Mouse (Mus musculus): ENCODE measurements at regions not wholly inside any gene's neighbourhood (a gene's known extent, or its start where the extent isn't known, plus 50 kb on each side); places are given as distances from the start of the nearest gene placed in this dataset.

GRCm38 (mm10) chr6:143404521-143404920, 237.5 kb downstream of the Etnk1 start:
- Histone ChIP-seq H3K9ac (no peak overlapping the region), H3K27ac (no peak overlapping the region), H3K4me3 (no peak overlapping the region), H3K4me1 (replicated peaks) (no peaks in the 10 kb centered on the region), H3K27me3 (no peaks in the 10 kb centered on the region), H3K36me3 (no peaks in the 10 kb centered on the region), H3K4me2 (no peak overlapping the region), H3K9me3 (replicated peaks) (no peaks in the 10 kb centered on the region)
- 85% methylated on average over 4 of the region's 4 CpGs for WGBS
- ATAC-seq (replicated peaks; ENCODE audit: insufficient number of reproducible peaks, insufficient read depth, low FRiP score, low read depth), result no peak

- Histone ChIP-seq H3K27me3 (no peaks in the 10 kb centered on the region), H3K9ac (no peak overlapping the region), H3K4me1 (replicated peaks) (no peaks in the 10 kb centered on the region), H3K27ac (no peak overlapping the region), H3K9me3 (replicated peaks) (no peaks in the 10 kb centered on the region), H3K4me2 (no peak overlapping the region), H3K36me3 (no peaks in the 10 kb centered on the region), H3K4me3 (no peak overlapping the region)
- no peak for ATAC-seq (replicated peaks; ENCODE audit: insufficient number of reproducible peaks, insufficient read depth, low FRiP score, low read depth)
- 72% methylated on average over 5 of the region's 5 CpGs for WGBS
These were observed 245.0 kb downstream of the Etnk1 start for GRCm38 (mm10) chr6:143412056-143412455.

- 83% methylated on average over 6 of the region's 6 CpGs for WGBS
- H3K36me3 ChIP-seq, result no peaks in the 10 kb centered on the region
- no peaks in the 10 kb centered on the region for H3K9me3 ChIP-seq (replicated peaks)
- no peak overlapping the region for H3K4me2 ChIP-seq
- no peak overlapping the region for H3K4me3 ChIP-seq
- ATAC-seq (replicated peaks; ENCODE audit: insufficient number of reproducible peaks, insufficient read depth, low FRiP score, low read depth), result no peak
- H3K27me3 ChIP-seq, result no peaks in the 10 kb centered on the region
- H3K4me1 ChIP-seq (replicated peaks), result no peaks in the 10 kb centered on the region
- H3K27ac ChIP-seq, result no peak overlapping the region
- no peak overlapping the region for H3K9ac ChIP-seq
These were observed 245.7 kb downstream of the Etnk1 start for GRCm38 (mm10) chr6:143412721-143413120.

- no peaks in the 10 kb centered on the region for H3K27me3 ChIP-seq
- no peak for ATAC-seq (replicated peaks; ENCODE audit: insufficient number of reproducible peaks, insufficient read depth, low FRiP score, low read depth)
- H3K27ac ChIP-seq, result no peak overlapping the region
- no peaks in the 10 kb centered on the region for H3K9me3 ChIP-seq (replicated peaks)
- H3K9ac ChIP-seq, result no peak overlapping the region
- WGBS, result 78% methylated on average over 27 of the region's 27 CpGs
- H3K36me3 ChIP-seq, result no peaks in the 10 kb centered on the region
- H3K4me2 ChIP-seq, result no peak overlapping the region
- no peaks in the 10 kb centered on the region for H3K4me1 ChIP-seq (replicated peaks)
- H3K4me3 ChIP-seq, result no peak overlapping the region
These were observed 247.8 kb downstream of the Etnk1 start for GRCm38 (mm10) chr6:143414590-143415382.

- H3K9me3 ChIP-seq (replicated peaks), result no peaks in the 10 kb centered on the region
- no peak overlapping the region for H3K9ac ChIP-seq
- no peak overlapping the region for H3K4me3 ChIP-seq
- H3K36me3 ChIP-seq, result no peaks in the 10 kb centered on the region
- H3K4me1 ChIP-seq (replicated peaks), result no peaks in the 10 kb centered on the region
- WGBS, result 81% methylated on average over 12 of the region's 12 CpGs
- H3K4me2 ChIP-seq, result no peak overlapping the region
- H3K27ac ChIP-seq, result no peak overlapping the region
- no peaks in the 10 kb centered on the region for H3K27me3 ChIP-seq
- no peak for ATAC-seq (replicated peaks; ENCODE audit: insufficient number of reproducible peaks, insufficient read depth, low FRiP score, low read depth)
These were observed 248.4 kb downstream of the Etnk1 start for GRCm38 (mm10) chr6:143415383-143415778.

- Histone ChIP-seq H3K27ac (no peak overlapping the region), H3K36me3 (no peaks in the 10 kb centered on the region), H3K9ac (no peak overlapping the region), H3K9me3 (replicated peaks) (no peaks in the 10 kb centered on the region), H3K27me3 (no peaks in the 10 kb centered on the region), H3K4me1 (replicated peaks) (no peaks in the 10 kb centered on the region), H3K4me2 (no peak overlapping the region), H3K4me3 (no peak overlapping the region)
- 74% methylated on average over 7 of the region's 7 CpGs for WGBS
- ATAC-seq (replicated peaks; ENCODE audit: insufficient number of reproducible peaks, insufficient read depth, low FRiP score, low read depth), result no peak
These were observed 252.9 kb downstream of the Etnk1 start for GRCm38 (mm10) chr6:143419872-143420271.

GRCm38 (mm10) chr6:143423026-143423425, 256.0 kb downstream of the Etnk1 start:
- Histone ChIP-seq H3K27me3 (no peaks in the 10 kb centered on the region), H3K9me3 (replicated peaks) (no peaks in the 10 kb centered on the region), H3K9ac (no peak overlapping the region), H3K36me3 (no peaks in the 10 kb centered on the region), H3K4me3 (no peak overlapping the region), H3K4me1 (replicated peaks) (no peaks in the 10 kb centered on the region), H3K27ac (no peak overlapping the region), H3K4me2 (no peak overlapping the region)
- no peak for ATAC-seq (replicated peaks; ENCODE audit: insufficient number of reproducible peaks, insufficient read depth, low FRiP score, low read depth)
- WGBS, result 93% methylated on average over 14 of the region's 14 CpGs

GRCm38 (mm10) chr6:143425182-143425829, 258.3 kb downstream of the Etnk1 start:
- Histone ChIP-seq H3K4me3 (no peak overlapping the region), H3K4me2 (no peak overlapping the region)
- no peak for ATAC-seq (replicated peaks; ENCODE audit: insufficient number of reproducible peaks, insufficient read depth, low FRiP score, low read depth)

GRCm38 (mm10) chr6:143431896-143432450, 265.0 kb downstream of the Etnk1 start:
- no peaks in the 10 kb centered on the region for H3K4me1 ChIP-seq (replicated peaks)
- H3K9ac ChIP-seq, result no peak overlapping the region
- no peak overlapping the region for H3K4me2 ChIP-seq
- H3K27ac ChIP-seq, result no peak overlapping the region
- H3K36me3 ChIP-seq, result no peaks in the 10 kb centered on the region
- no peak for ATAC-seq (replicated peaks; ENCODE audit: insufficient number of reproducible peaks, insufficient read depth, low FRiP score, low read depth)
- no peak overlapping the region for H3K4me3 ChIP-seq
- no peaks in the 10 kb centered on the region for H3K27me3 ChIP-seq
- 83% methylated on average over 13 of the region's 13 CpGs for WGBS
- no peaks in the 10 kb centered on the region for H3K9me3 ChIP-seq (replicated peaks)

More at GRCm38 (mm10) chr6:143425182-143425829, 258.3 kb downstream of the Etnk1 start:
- Histone ChIP-seq H3K9ac (no peak overlapping the region), H3K27me3 (no peaks in the 10 kb centered on the region), H3K4me1 (replicated peaks) (no peaks in the 10 kb centered on the region), H3K36me3 (no peaks in the 10 kb centered on the region), H3K9me3 (replicated peaks) (no peaks in the 10 kb centered on the region), H3K27ac (no peak overlapping the region)
- WGBS, result 69% methylated on average over 17 of the region's 17 CpGs

GRCm38 (mm10) chr6:143437367-143438271, 270.6 kb downstream of the Etnk1 start:
- H3K4me3 ChIP-seq, result no peak overlapping the region
- H3K27ac ChIP-seq, result no peak overlapping the region
- H3K9ac ChIP-seq, result no peak overlapping the region
- H3K9me3 ChIP-seq (replicated peaks), result no peaks in the 10 kb centered on the region
- no peaks in the 10 kb centered on the region for H3K36me3 ChIP-seq
- ATAC-seq (replicated peaks; ENCODE audit: insufficient number of reproducible peaks, insufficient read depth, low FRiP score, low read depth), result no peak
- WGBS, result 75% methylated on average over 32 of the region's 32 CpGs
- no peaks in the 10 kb centered on the region for H3K4me1 ChIP-seq (replicated peaks)
- no peak overlapping the region for H3K4me2 ChIP-seq
- no peaks in the 10 kb centered on the region for H3K27me3 ChIP-seq

- Histone ChIP-seq H3K9me3 (replicated peaks) (no peaks in the 10 kb centered on the region), H3K27ac (no peak overlapping the region), H3K36me3 (no peaks in the 10 kb centered on the region), H3K9ac (no peak overlapping the region), H3K27me3 (no peaks in the 10 kb centered on the region), H3K4me3 (no peak overlapping the region), H3K4me2 (no peak overlapping the region), H3K4me1 (replicated peaks) (no peaks in the 10 kb centered on the region)
- no peak for ATAC-seq (replicated peaks; ENCODE audit: insufficient number of reproducible peaks, insufficient read depth, low FRiP score, low read depth)
- 71% methylated on average over 5 of the region's 5 CpGs for WGBS
These were observed 271.2 kb downstream of the Etnk1 start for GRCm38 (mm10) chr6:143438272-143438591.
